8 mouse cellular contexts compared by ENCODE assay signal in genomic region chr7:130709372-130710274, GRCm38 (mm10).
DNase-seq lines count a peak whose midpoint lies in the region; ATAC-seq and TF ChIP-seq lines count a peak whose summit lies in the region.

No protein-coding gene starts in this region.

- 46% methylated on average over 9 of the region's 9 CpGs for WGBS in heart, embryonic 12.5 days
- 43% methylated on average over 9 of the region's 9 CpGs for WGBS in lung, postnatal 0 days
- 62% methylated on average over 9 of the region's 9 CpGs for WGBS in hindbrain, embryonic 10.5 days
- 55% methylated on average over 9 of the region's 9 CpGs for WGBS in olfactory bulb, adult 2 months

- no peak overlapping the region for H3K4me3 ChIP-seq in heart, embryonic 12.5 days
- H3K4me3 ChIP-seq in lung, postnatal 0 days (ENCODE audit: low read depth, low read length), result no peak overlapping the region
- H3K4me3 ChIP-seq in hindbrain, embryonic 10.5 days, result no peak overlapping the region
- H3K4me3 ChIP-seq in olfactory bulb, adult 2 months (ENCODE audit: insufficient read depth, low read depth, low read length), result no peak overlapping the region

- no peak overlapping the region for H3K4me2 ChIP-seq in heart, embryonic 12.5 days
- no peak overlapping the region for H3K4me2 ChIP-seq in lung, postnatal 0 days (replicated peaks; ENCODE audit: low read depth, low read length)

- no peaks in the 10 kb centered on the region for H3K27me3 ChIP-seq in heart, embryonic 12.5 days (replicated peaks)
- no peaks in the 10 kb centered on the region for H3K27me3 ChIP-seq in lung, postnatal 0 days (replicated peaks; ENCODE audit: insufficient read depth, low read length)
- H3K27me3 ChIP-seq in hindbrain, embryonic 10.5 days (ENCODE audit: insufficient read depth, poor library complexity, severe bottlenecking), result no peaks in the 10 kb centered on the region

- H3K36me3 ChIP-seq in heart, embryonic 12.5 days, result no peaks in the 10 kb centered on the region
- no peaks in the 10 kb centered on the region for H3K36me3 ChIP-seq in lung, postnatal 0 days (ENCODE audit: insufficient read depth, low read length)
- no peaks in the 10 kb centered on the region for H3K36me3 ChIP-seq in hindbrain, embryonic 10.5 days

- no peak for TF ChIP-seq CTCF in lung, postnatal 0 days (IDR thresholded peaks at IDR 0.05)
- TF ChIP-seq CTCF in olfactory bulb, adult 2 months (IDR thresholded peaks at IDR 0.05; ENCODE audit: insufficient read depth, low read depth, low read length), result no peak

- no peak for DNase-seq in heart, adult 8-10 months (ENCODE audit: low spot score)
- peak; percentile 20 for DNase-seq in lung, postnatal 0 days (ENCODE audit: low spot score)
- no peak for DNase-seq in lung, postnatal 36 days
- DNase-seq in hindbrain, embryonic 10.5 days (ENCODE audit: low spot score), result no peak
- no peak for DNase-seq in left cerebral cortex, adult 8-10 months (ENCODE audit: low spot score in 2 of 2)
- DNase-seq in embryo, embryonic 10 days (ENCODE audit: low spot score), result no peak

- TF ChIP-seq POLR2A in olfactory bulb, adult 2 months (IDR thresholded peaks at IDR 0.05; ENCODE audit: insufficient read depth, low read depth, low read length), result no peak

- H3K27ac ChIP-seq in heart, embryonic 12.5 days (ENCODE audit: poor library complexity, severe bottlenecking), result peak overlapping the region; percentile 41
- no peak overlapping the region for H3K27ac ChIP-seq in lung, postnatal 0 days (ENCODE audit: low read length)
- H3K27ac ChIP-seq in hindbrain, embryonic 10.5 days, result peak overlapping the region; percentile 69
- H3K27ac ChIP-seq in olfactory bulb, adult 2 months (ENCODE audit: insufficient read depth, low read depth, low read length), result 0 out of 2 replicates have a peak overlapping the region, but pooled peaks have one; percentile 22

- H3K9me3 ChIP-seq in heart, embryonic 12.5 days (replicated peaks), result no peaks in the 10 kb centered on the region
- H3K9me3 ChIP-seq in lung, postnatal 0 days (ENCODE audit: low read length), result no peaks in the 10 kb centered on the region
- H3K9me3 ChIP-seq in hindbrain, embryonic 10.5 days, result no peaks in the 10 kb centered on the region

- peak overlapping the region; percentile 35 for H3K9ac ChIP-seq in heart, embryonic 12.5 days
- no peak overlapping the region for H3K9ac ChIP-seq in lung, postnatal 0 days (replicated peaks; ENCODE audit: low read depth)

- no peak for TF ChIP-seq EP300 in lung, postnatal 0 days (IDR thresholded peaks at IDR 0.05)

- ATAC-seq in heart, embryonic 12.5 days (ENCODE audit: insufficient number of reproducible peaks, low FRiP score), result no peak
- ATAC-seq in lung, postnatal 0 days, result no peak; the same call in none of the 2 replicates

- peaks cover 60% of the 10 kb centered on the region for H3K4me1 ChIP-seq in heart, embryonic 12.5 days (replicated peaks)
- H3K4me1 ChIP-seq in lung, postnatal 0 days (ENCODE audit: insufficient read depth, low read depth, low read length), result no peaks in the 10 kb centered on the region
- peaks cover 40% of the 10 kb centered on the region for H3K4me1 ChIP-seq in hindbrain, embryonic 10.5 days (replicated peaks)
- H3K4me1 ChIP-seq in olfactory bulb, adult 2 months (ENCODE audit: control insufficient read depth, insufficient read depth, low read length), result peaks cover 25% of the 10 kb centered on the region
